Mouse (Mus musculus) ES-Bruce4 (cell line): ENCODE measurements around the gene Rin1. TPM values are rescaled to one million over a fixed set of nuclear protein-coding genes. Genes with fewer than 3 reads are reported as not detected.

Source experiments
- H3K27ac ChIP-seq: 2 replicates; pipeline ENCODE4 v1.5.1; 2012; ENCODE audit warnings: low read length, inconsistent platforms; ENCODE audit not compliant: insufficient read depth
- H3K27me3 ChIP-seq: 2 replicates; pipeline ENCODE4 v1.6.1; 2012; ENCODE audit warnings: mild to moderate bottlenecking, low read length, inconsistent platforms; ENCODE audit not compliant: control insufficient read depth, poor library complexity, insufficient read depth, severe bottlenecking
- H3K36me3 ChIP-seq: 2 replicates; pipeline ENCODE4 v1.6.1; 2012; ENCODE audit warnings: inconsistent platforms, mild to moderate bottlenecking, low read length, moderate library complexity; ENCODE audit not compliant: control insufficient read depth, poor library complexity, insufficient read depth, severe bottlenecking
- H3K4me1 ChIP-seq: one replicate; pipeline ENCODE4 v1.8.1; 2011; ENCODE audit warnings: low read length; ENCODE audit not compliant: control insufficient read depth, insufficient read depth
- H3K4me3 ChIP-seq: 2 replicates; pipeline ENCODE4 v1.5.1; 2011; ENCODE audit warnings: low read depth, mild to moderate bottlenecking, low read length
- H3K9ac ChIP-seq: 2 replicates; pipeline ENCODE4 v1.6.1; 2012; ENCODE audit warnings: low read depth, mild to moderate bottlenecking, inconsistent platforms; ENCODE audit not compliant: poor library complexity, severe bottlenecking
- H3K9me3 ChIP-seq: replicated peaks from 2 replicates; pipeline ENCODE4 v1.6.1; 2012; ENCODE audit warnings: mild to moderate bottlenecking, low read length, inconsistent platforms; ENCODE audit not compliant: control insufficient read depth, poor library complexity, insufficient read depth, severe bottlenecking
- CTCF ChIP-seq: IDR thresholded peaks from one replicate; pipeline ENCODE4 v1.8.1; 2011; ENCODE audit warnings: low read depth, low read length
- EP300 ChIP-seq: IDR thresholded peaks from 2 replicates; pipeline ENCODE4 v1.6.1; 2011; ENCODE audit warnings: low read depth, low read length; ENCODE audit not compliant: insufficient read depth
- POLR2A ChIP-seq: IDR thresholded peaks from one replicate; pipeline ENCODE4 v1.8.1; 2011; ENCODE audit warnings: low read length; ENCODE audit not compliant: insufficient read depth
- polyA plus RNA-seq: library from polyadenylated mRNA; stranded (reverse); fragments of >200 nt; gene quantifications from 2 replicates; pipeline ENCODE4 v1.2.4, GENCODE M21; 2011; ENCODE audit warnings: low read depth; ENCODE audit not compliant: missing spikeins, insufficient read depth, insufficient read length

The Rin1 gene
- polyA plus RNA-seq, 1 experiment, result 19.2 TPM

DNA sequence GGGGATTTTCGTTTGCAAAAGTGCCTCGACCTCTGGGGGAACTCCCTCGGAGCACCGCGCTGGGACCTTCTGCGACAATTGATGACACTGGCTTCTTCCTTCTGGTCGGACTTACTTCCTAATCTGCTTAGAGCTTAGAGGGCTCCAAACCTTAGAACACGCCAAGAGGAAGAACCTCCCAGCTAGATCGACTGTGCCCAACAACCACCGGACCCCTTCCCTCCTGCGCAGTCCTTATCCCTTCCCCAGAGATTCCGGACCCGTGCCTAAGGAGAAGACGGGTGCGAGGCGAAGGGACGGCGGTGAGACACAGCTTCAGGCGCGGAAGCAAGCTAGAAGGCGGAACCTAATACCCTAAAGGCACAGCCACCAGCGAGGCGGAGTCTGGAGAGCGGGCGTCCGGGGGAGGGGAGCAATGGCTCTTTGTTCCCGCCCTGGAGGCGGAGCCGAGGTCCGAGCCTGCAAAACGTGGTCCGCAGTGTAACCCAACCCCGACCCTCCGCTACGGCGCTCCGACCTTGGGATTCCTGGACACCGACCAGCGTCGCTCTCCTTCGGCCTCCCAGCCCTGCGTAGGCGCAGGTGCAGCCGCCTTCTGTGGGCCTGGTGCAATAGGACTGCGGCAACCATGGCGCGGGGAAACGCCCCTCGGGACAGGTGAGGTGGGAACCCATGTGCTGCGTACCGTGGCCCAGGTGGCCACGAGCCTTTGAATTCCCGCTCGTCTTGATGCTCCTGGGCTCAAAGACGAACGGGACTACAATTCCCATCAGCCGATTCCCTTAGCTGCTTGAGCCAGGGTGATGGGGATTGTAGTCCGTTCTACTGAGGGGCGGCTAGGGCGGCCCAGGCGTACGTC is 26.4 kb upstream of the Rin1 start, which contains the start of gene Slc29a2:
Slc29a2 (plus strand) TSS at position 240 of the 859 bp plus-strand sequence.
- Histone ChIP-seq H3K4me1 (no peaks in the 10 kb centered on the region), H3K27ac (peak within 1 kb of the TSS; percentile 9; the same call in 1 of the 2 replicates), H3K9me3 (no peaks in the 10 kb centered on the region), H3K27me3 (no peaks in the 10 kb centered on the region), H3K4me3 (peak within 1 kb of the TSS; percentile 84), H3K9ac (peak within 1 kb of the TSS; percentile 57), H3K36me3 (peaks cover 13% of the 10 kb centered on the region)
- TF ChIP-seq POLR2A (peak; percentile 25), EP300 (no peak)

DNA sequence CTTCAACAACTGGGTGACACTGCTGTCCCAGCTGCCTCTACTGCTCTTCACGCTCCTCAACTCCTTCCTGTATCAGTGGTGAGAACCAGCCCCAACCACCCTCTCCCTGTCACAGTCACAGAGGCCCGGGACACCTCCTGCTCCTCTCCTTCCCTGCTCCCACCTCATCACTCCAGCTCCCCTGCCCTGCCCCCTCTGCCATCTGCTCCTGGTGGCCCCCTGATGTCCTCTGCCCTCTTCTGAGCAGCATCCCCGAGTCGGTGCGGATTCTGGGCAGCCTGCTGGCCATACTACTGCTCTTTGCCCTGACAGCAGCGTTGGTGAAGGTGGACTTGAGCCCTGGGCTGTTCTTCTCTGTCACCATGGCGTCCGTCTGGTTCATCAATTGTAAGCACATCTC is 24.2 kb upstream of the Rin1 start:
- H3K27ac ChIP-seq, result no peak overlapping the region
- H3K4me1 ChIP-seq, result no peaks in the 10 kb centered on the region
- no peak overlapping the region for H3K4me3 ChIP-seq
- H3K27me3 ChIP-seq, result no peaks in the 10 kb centered on the region
- H3K36me3 ChIP-seq, result peaks cover 24% of the 10 kb centered on the region
- no peak for TF ChIP-seq CTCF
- no peak for TF ChIP-seq POLR2A
- TF ChIP-seq EP300, result no peak
- no peaks in the 10 kb centered on the region for H3K9me3 ChIP-seq
- no peak overlapping the region for H3K9ac ChIP-seq

DNA sequence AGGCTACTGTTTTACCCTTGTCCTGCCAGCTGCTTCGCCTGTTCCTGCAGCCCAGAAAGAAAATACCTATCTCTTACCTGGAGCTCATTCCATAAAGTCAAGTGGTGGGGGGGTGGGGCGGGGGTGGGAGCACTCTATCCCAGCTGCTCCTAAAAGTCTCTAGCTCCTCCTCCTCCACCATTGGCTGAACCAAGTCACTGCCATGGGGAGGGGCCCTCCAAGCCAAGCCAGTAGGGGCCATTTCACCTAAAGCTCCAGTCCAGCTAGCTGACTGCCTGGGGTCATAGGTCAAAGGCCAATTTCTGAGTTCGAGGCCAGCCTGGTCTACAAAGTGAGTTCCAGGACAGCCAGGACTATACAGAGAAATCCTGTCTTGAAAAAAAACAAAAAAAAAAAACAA is 17.6 kb upstream of the Rin1 start:
- no peaks in the 10 kb centered on the region for H3K27me3 ChIP-seq
- H3K9me3 ChIP-seq, result no peaks in the 10 kb centered on the region
- no peak overlapping the region for H3K27ac ChIP-seq
- no peaks in the 10 kb centered on the region for H3K4me1 ChIP-seq
- no peak overlapping the region for H3K4me3 ChIP-seq
- no peak overlapping the region for H3K9ac ChIP-seq
- no peak for TF ChIP-seq POLR2A
- H3K36me3 ChIP-seq, result peaks cover 21% of the 10 kb centered on the region

DNA sequence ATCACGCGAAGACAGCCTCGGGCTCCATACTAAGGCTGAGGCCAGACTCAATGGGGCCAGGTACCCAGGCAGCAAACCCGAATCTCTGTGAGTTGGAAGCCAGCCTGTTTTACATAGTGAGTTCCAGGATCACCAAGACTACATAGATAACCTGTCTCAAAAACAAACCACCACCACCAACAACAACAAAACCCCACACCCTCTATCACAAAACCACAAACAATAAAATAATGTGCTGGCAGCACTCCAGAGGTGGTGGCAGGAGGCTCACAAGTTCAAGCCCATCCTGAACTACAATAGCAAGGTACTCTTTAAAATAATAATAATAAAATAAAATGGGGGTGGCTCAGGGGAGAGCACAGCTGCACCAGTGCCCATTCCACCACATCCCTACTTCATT is 13.7 kb upstream of the Rin1 start:
- H3K4me3 ChIP-seq, result no peak overlapping the region
- no peaks in the 10 kb centered on the region for H3K27me3 ChIP-seq
- H3K9ac ChIP-seq, result no peak overlapping the region
- TF ChIP-seq EP300, result no peak
- no peak for TF ChIP-seq CTCF
- no peak for TF ChIP-seq POLR2A
- peaks cover 2% of the 10 kb centered on the region for H3K4me1 ChIP-seq
- H3K27ac ChIP-seq, result no peak overlapping the region
- H3K9me3 ChIP-seq, result no peaks in the 10 kb centered on the region
- 0 out of 2 replicates have a peak, but pooled peaks cover 3% of the 10 kb centered on the region for H3K36me3 ChIP-seq

DNA sequence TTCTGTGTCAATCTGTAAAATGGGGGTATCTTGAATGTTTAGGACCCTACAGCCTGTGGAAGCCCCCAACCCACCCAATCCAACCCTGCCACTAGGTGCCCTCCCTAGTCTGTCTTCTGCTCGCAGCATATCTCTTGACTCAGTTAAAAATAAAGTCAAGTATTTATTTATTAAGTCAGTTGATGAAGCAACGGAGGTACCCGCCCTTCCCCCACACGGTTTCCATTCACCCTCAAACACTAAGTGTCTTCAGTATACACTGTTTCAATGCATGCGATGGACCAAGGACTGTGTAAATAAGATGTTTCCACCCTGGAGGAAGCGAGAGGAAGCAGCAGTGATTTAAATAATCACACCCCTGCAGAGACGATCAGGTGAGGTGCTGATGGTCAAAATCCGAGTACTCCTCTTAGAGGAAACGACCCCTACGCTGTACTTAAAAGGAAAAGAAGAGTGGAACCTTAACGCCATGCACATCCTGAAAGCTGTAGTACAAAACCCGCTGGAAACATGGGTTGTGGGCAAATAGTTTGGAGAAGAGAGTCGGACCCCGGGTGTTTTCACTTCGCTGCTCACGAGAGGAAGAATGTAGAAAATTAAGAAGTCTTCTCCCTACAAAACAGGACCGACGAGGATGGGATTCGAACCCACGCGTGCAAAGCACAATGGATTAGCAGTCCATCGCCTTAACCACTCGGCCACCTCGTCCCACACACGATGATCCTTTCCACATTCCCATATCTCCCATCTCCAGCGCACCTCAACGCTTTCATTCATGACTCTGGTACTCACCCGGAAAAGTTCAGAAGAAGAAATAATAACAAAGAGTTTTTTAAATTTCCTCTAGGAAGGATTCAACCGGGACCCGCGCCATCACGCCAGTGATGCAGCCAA is 12.4 kb upstream of the Rin1 start:
- Histone ChIP-seq H3K9me3 (no peaks in the 10 kb centered on the region), H3K4me1 (peaks cover 2% of the 10 kb centered on the region)
- TF ChIP-seq EP300, result peak; percentile 70; the same call in 1 of the 2 replicates
- TF ChIP-seq CTCF, result no peak
- TF ChIP-seq POLR2A, result no peak

DNA sequence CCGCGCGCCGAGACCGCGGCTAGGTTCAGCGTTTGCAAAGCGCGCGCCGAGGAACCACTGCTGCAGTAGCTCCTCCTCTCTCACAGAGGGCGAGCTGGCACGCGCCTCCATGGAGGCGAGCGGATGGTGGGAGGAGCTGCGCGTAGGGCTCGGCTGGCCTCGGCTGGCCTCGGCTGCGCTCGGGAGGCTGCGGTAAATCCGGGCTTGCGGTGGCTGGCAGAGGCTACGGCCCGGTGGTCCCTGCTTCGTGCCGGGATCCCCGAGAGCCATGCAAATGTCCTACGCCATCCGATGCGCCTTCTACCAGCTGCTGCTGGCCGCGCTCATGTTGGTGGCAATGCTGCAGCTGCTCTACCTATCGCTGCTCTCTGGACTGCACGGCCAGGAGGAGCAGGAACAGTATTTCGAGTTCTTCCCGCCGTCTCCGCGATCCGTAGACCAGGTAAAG is 11.5 kb upstream of the Rin1 start, which contains the start of the genes B4gat1 and AC124502.3:
B4gat1 (plus strand) TSS at position 118 of the 448 bp plus-strand sequence.
AC124502.3 (plus strand) TSS at position 183 of the 448 bp plus-strand sequence.
- H3K9me3 ChIP-seq, result no peaks in the 10 kb centered on the region
- no peaks in the 10 kb centered on the region for H3K36me3 ChIP-seq
- H3K27ac ChIP-seq, result peak within 1 kb of the TSS; percentile 19; the same call in 1 of the 2 replicates
- H3K4me1 ChIP-seq, result peaks cover 2% of the 10 kb centered on the region
- peak within 1 kb of the TSS; percentile 67 for H3K4me3 ChIP-seq
- TF ChIP-seq CTCF (peak; percentile 17), POLR2A (no peak)
- peak within 1 kb of the TSS; percentile 38 for H3K9ac ChIP-seq
- no peaks in the 10 kb centered on the region for H3K27me3 ChIP-seq

More for the DNA sequence above, 12.4 kb upstream of the Rin1 start:
- no peaks in the 10 kb centered on the region for H3K27me3 ChIP-seq
- H3K36me3 ChIP-seq, result no peaks in the 10 kb centered on the region
- H3K9ac ChIP-seq, result peak overlapping the region; percentile 38
- peak overlapping the region; percentile 19; the same call in 1 of the 2 replicates for H3K27ac ChIP-seq
- peak overlapping the region; percentile 67 for H3K4me3 ChIP-seq
